Mouse (Mus musculus): ENCODE measurements around the gene Lamc3.

- TF ChIP-seq CTCF (IDR thresholded peaks at IDR 0.05; ENCODE audit: insufficient read depth, low read depth, low read length) (no peak), POLR2A (IDR thresholded peaks at IDR 0.05; ENCODE audit: insufficient read depth, low read depth, low read length) (peak; percentile 80; the same call in 1 of the 2 replicates)
Observed at GRCm38 (mm10) chr2:31974141-31974808, 87.2 kb downstream of the Lamc3 start, which contains the start of gene Nup214.
